Mouse (Mus musculus) embryonic facial prominence, embryonic 15.5 days (tissue): ENCODE data around the gene Tmem243. TPM values are rescaled to one million over a fixed set of nuclear protein-coding genes. Genes with fewer than 3 reads are reported as not detected.
"Not testable (repeated sequence)": the region's sequence is repeated elsewhere in the genome, so short reads cannot be mapped to it uniquely, and the experiment has no call there.

Source experiments
- ATAC-seq: fragments of 200-750 bp; cut with Nextera tagmentation; 2 replicates; pipeline ENCODE4 v1.8.0; 2017; ENCODE audit warnings: low read depth, moderate TSS enrichment; ENCODE audit not compliant: insufficient number of reproducible peaks, low FRiP score, low TSS enrichment
- H3K27ac ChIP-seq: fragments of 300-500 bp; sonication (generic); replicated peaks from 2 replicates; pipeline ENCODE4 v1.5.1; 2015; ENCODE audit warnings: mild to moderate bottlenecking, inconsistent platforms
- H3K27me3 ChIP-seq: fragments of 300-500 bp; sonication (generic); 2 replicates; pipeline ENCODE4 v1.6.1; 2015; ENCODE audit warnings: inconsistent platforms
- H3K36me3 ChIP-seq: fragments of 300-500 bp; sonication (generic); 2 replicates; pipeline ENCODE4 v1.6.1; 2015; ENCODE audit warnings: mild to moderate bottlenecking, inconsistent platforms
- H3K4me1 ChIP-seq: fragments of 300-500 bp; sonication (generic); 2 replicates; pipeline ENCODE4 v1.6.1; 2015; ENCODE audit warnings: inconsistent platforms
- H3K4me2 ChIP-seq: fragments of 300-500 bp; sonication (generic); replicated peaks from 2 replicates; pipeline ENCODE4 v1.6.1; 2015; ENCODE audit warnings: mild to moderate bottlenecking, inconsistent platforms
- H3K4me3 ChIP-seq: fragments of 300-500 bp; sonication (generic); replicated peaks from 2 replicates; pipeline ENCODE4 v1.5.1; 2015; ENCODE audit warnings: mild to moderate bottlenecking, inconsistent platforms
- H3K9ac ChIP-seq: fragments of 300-500 bp; sonication (generic); 2 replicates; pipeline ENCODE4 v1.6.1; 2015; ENCODE audit warnings: inconsistent platforms
- H3K9me3 ChIP-seq: fragments of 300-500 bp; sonication (generic); replicated peaks from 2 replicates; pipeline ENCODE4 v1.6.1; 2016; ENCODE audit warnings: inconsistent platforms
- WGBS: fragments of 180-500 bp; shearing (Covaris S2); methylation state at CpG from one replicate; pipeline ENCODE4 v1.1.7; 2015; 5-methylcytosine and 5-hydroxymethylcytosine counted together
- polyA plus RNA-seq: library from polyadenylated mRNA; unstranded; fragments of >200 nt; fragmentation: Nextera tagmentation; extraction: Ambion mirVana; gene quantifications from 2 replicates; pipeline ENCODE4 v1.2.1, GENCODE M21; 2015

The Tmem243 gene
- polyA plus RNA-seq, 1 experiment from 2014 or later, result 14.5 TPM

GRCm38 (mm10) chr5:9156746-9157145 is 56.3 kb downstream of the Tmem243 start:
- Histone ChIP-seq H3K4me2 (no peak overlapping the region), H3K9me3 (no peaks in the 10 kb centered on the region), H3K36me3 (no peaks in the 10 kb centered on the region), H3K4me3 (no peak overlapping the region), H3K27ac (no peak overlapping the region), H3K9ac (no peak overlapping the region), H3K4me1 (no peaks in the 10 kb centered on the region), H3K27me3 (no peaks in the 10 kb centered on the region)
- no peak for ATAC-seq

DNA sequence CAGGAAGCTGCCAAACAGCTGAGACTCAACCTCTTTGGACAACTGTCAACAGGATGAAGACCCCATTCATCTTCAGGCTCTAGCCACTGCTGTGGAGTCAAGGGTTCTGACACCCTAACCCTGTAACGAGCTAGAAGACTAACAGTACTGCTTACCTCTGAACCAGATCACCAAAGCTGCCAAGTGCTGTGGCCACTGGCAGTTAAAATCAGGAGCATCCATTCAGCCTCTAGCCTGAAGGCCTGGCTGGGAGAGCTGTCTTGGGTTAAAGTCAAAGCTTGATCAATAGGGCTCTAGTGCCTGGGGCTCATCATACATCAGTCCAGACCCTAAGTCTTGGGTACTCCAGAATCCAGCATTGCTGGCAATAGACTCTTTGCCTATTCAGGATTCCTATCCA is 56.9 kb downstream of the Tmem243 start:
- Histone ChIP-seq H3K4me2 (no peak overlapping the region), H3K4me1 (0 out of 2 replicates have a peak, but pooled peaks cover 2% of the 10 kb centered on the region), H3K27ac (no peak overlapping the region), H3K36me3 (no peaks in the 10 kb centered on the region), H3K27me3 (no peaks in the 10 kb centered on the region), H3K4me3 (no peak overlapping the region), H3K9ac (no peak overlapping the region), H3K9me3 (no peaks in the 10 kb centered on the region)
- 79% methylated on average over 1 of the region's 1 CpGs for WGBS
- no peak for ATAC-seq

DNA sequence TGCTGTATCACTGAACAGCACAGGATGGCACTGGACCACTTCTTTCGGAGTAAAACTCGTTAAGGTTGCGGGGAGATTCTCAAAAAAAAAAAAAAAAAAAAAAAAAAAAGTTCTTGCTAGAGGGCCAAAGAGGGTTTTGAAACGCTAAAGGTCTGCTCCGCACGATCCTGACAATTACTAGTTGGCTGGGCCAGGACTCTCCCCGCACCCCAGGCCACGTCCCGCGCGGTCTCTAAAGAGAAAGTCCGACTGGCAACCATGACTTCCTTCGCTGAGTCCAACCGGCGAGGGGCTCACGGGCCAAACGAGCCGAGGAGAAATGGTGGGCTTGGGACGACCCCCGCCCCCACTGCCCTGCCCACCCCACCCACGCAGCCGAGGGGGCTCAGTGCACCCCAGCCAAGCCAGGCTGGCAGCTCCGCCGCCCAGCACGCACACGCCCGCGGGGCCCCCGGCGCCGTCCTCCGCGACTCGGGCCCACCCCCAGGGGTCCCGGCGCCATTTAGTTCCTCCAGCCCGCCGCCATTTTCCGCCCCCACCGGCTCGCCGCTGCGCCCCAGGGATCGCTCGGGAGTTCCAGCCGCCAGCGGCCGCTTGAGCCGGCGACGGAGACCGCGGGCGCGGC is 60.5 kb downstream of the Tmem243 start:
- H3K4me3 ChIP-seq, result peak overlapping the region; percentile 90
- peak overlapping the region; percentile 95 for H3K9ac ChIP-seq
- no peaks in the 10 kb centered on the region for H3K36me3 ChIP-seq
- ATAC-seq, result peak; percentile 75
- H3K4me1 ChIP-seq, result 0 out of 2 replicates have a peak, but pooled peaks cover 5% of the 10 kb centered on the region
- no peaks in the 10 kb centered on the region for H3K9me3 ChIP-seq
- peak overlapping the region; percentile 100 for H3K27ac ChIP-seq
- H3K4me2 ChIP-seq, result peak overlapping the region; percentile 50
- under 1% methylated on average over 44 of the region's 55 CpGs for WGBS
- H3K27me3 ChIP-seq, result no peaks in the 10 kb centered on the region

DNA sequence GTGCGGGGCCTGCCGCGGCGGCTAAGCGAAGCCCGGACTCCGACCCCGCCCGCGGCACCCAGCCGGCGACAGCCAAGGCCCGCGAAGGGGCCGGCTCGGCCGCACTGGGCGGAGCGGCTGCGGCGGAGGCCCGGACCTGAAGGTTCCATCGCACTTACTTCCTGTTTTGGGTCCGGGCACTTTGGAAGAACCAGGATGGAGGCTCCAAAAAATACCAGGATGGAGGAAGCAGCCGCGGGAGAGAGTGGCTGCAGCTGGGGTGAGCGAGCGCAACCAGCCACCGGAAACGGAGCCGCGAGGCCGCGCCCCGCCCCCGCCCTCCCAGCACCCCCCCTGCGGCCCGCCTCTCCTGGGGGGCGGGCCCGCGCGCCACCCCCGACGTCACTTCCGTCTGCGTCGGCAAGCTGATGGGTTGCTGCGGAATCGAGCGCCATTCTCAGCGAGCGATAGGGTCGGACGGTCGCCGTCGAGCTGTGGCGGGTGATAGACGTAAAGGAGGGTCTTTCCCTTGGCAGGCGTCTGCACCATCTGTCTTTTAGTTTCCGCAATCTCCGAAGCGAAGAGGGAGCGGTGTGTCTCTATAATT is 61.1 kb downstream of the Tmem243 start, which contains the start of gene Dmtf1:
Gene Dmtf1, minus strand, starts transcription at position 321 of the 586 bp plus-strand sequence.
- ATAC-seq, result peak; percentile 94
- WGBS, result under 1% methylated on average over 64 of the region's 64 CpGs
- H3K27ac ChIP-seq, result peak within 1 kb of the TSS; percentile 100
- no peaks in the 10 kb centered on the region for H3K9me3 ChIP-seq
- no peaks in the 10 kb centered on the region for H3K36me3 ChIP-seq
- 0 out of 2 replicates have a peak, but pooled peaks cover 5% of the 10 kb centered on the region for H3K4me1 ChIP-seq
- H3K4me2 ChIP-seq, result peak within 1 kb of the TSS; percentile 72
- no peaks in the 10 kb centered on the region for H3K27me3 ChIP-seq
- peak within 1 kb of the TSS; percentile 95 for H3K9ac ChIP-seq
- H3K4me3 ChIP-seq, result peak within 1 kb of the TSS; percentile 90

GRCm38 (mm10) chr5:9162088-9162487 is 61.6 kb downstream of the Tmem243 start:
- H3K9me3 ChIP-seq, result no peaks in the 10 kb centered on the region
- H3K36me3 ChIP-seq, result no peaks in the 10 kb centered on the region
- H3K4me1 ChIP-seq, result 0 out of 2 replicates have a peak, but pooled peaks cover 5% of the 10 kb centered on the region
- H3K4me3 ChIP-seq, result peak overlapping the region; percentile 90
- H3K9ac ChIP-seq, result peak overlapping the region; percentile 66
- 7% methylated on average over 7 of the region's 7 CpGs for WGBS
- H3K27me3 ChIP-seq, result no peaks in the 10 kb centered on the region
- peak overlapping the region; percentile 72 for H3K4me2 ChIP-seq
- H3K27ac ChIP-seq, result peak overlapping the region; percentile 100
- ATAC-seq, result no peak

DNA sequence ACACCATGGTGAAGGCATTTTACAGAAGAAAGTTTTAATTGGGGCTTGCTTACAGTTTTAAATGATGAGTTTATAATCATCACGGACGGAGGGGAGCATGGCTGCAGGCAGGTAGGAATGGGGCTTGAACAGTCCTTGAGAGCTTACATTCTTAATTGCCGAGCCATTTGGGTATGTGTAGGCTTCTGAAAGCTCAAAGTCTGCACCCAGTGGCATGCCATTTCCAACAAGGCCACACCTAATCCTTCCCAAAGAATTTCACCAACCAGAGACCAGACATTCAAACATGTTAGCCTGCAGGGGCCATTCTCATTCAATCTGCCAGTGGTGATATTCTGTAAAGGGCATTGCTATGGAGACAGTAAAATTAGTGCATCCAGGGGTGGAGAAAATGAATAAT is 62.9 kb downstream of the Tmem243 start:
- Histone ChIP-seq H3K36me3 (no peaks in the 10 kb centered on the region), H3K4me2 (no peak overlapping the region), H3K27me3 (no peaks in the 10 kb centered on the region), H3K4me3 (no peak overlapping the region), H3K27ac (no peak overlapping the region), H3K9ac (no peak overlapping the region), H3K9me3 (no peaks in the 10 kb centered on the region), H3K4me1 (0 out of 2 replicates have a peak, but pooled peaks cover 5% of the 10 kb centered on the region)
- ATAC-seq, result no peak
- 89% methylated on average over 3 of the region's 3 CpGs for WGBS

- not testable (repeated sequence) for H3K4me3 ChIP-seq, ATAC-seq, H3K36me3 ChIP-seq, H3K4me1 ChIP-seq, H3K27ac ChIP-seq, H3K9me3 ChIP-seq, H3K4me2 ChIP-seq, H3K27me3 ChIP-seq, H3K9ac ChIP-seq
- 89% methylated on average over 10 of the region's 10 CpGs for WGBS
These were observed 64.7 kb downstream of the Tmem243 start for GRCm38 (mm10) chr5:9165151-9165550.

DNA sequence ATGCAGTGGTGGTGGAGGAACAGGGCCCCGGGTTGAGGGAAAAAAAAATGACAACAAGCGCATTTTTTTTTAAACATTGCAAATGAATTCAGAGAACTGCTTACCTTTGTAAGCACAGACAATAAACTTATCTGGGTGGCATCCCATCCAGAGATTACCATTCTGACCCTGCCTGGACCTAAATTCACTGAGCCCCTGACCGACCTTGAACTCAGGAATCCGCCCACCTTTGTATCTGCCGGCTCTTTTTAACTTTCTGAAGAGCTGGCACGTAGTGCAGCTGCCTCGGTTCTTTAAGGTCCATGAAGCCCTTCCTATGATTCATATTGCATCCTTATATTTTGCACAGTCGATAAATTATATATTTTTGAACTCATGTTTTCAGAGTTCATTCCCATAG is 65.9 kb downstream of the Tmem243 start:
- no peaks in the 10 kb centered on the region for H3K36me3 ChIP-seq
- no peak overlapping the region for H3K27ac ChIP-seq
- ATAC-seq, result no peak
- 81% methylated on average over 8 of the region's 8 CpGs for WGBS
- no peak overlapping the region for H3K4me3 ChIP-seq
- 0 out of 2 replicates have a peak, but pooled peaks cover 5% of the 10 kb centered on the region for H3K4me1 ChIP-seq
- H3K9ac ChIP-seq, result no peak overlapping the region
- no peaks in the 10 kb centered on the region for H3K27me3 ChIP-seq
- no peak overlapping the region for H3K4me2 ChIP-seq
- no peaks in the 10 kb centered on the region for H3K9me3 ChIP-seq

GRCm38 (mm10) chr5:9169328-9170005 is 69.0 kb downstream of the Tmem243 start:
- not testable (repeated sequence) for H3K9ac ChIP-seq, H3K4me1 ChIP-seq, H3K36me3 ChIP-seq, H3K4me3 ChIP-seq, H3K9me3 ChIP-seq, H3K27ac ChIP-seq, ATAC-seq, H3K27me3 ChIP-seq, H3K4me2 ChIP-seq
- 86% methylated on average over 5 of the region's 5 CpGs for WGBS

GRCm38 (mm10) chr5:9173295-9173694 is 72.8 kb downstream of the Tmem243 start:
- 70% methylated on average over 2 of the region's 2 CpGs for WGBS
- Histone ChIP-seq H3K27me3 (no peaks in the 10 kb centered on the region), H3K36me3 (no peaks in the 10 kb centered on the region), H3K4me2 (no peak overlapping the region), H3K4me3 (no peak overlapping the region), H3K27ac (no peak overlapping the region), H3K9me3 (no peaks in the 10 kb centered on the region), H3K9ac (no peak overlapping the region), H3K4me1 (no peaks in the 10 kb centered on the region)
- no peak for ATAC-seq

DNA sequence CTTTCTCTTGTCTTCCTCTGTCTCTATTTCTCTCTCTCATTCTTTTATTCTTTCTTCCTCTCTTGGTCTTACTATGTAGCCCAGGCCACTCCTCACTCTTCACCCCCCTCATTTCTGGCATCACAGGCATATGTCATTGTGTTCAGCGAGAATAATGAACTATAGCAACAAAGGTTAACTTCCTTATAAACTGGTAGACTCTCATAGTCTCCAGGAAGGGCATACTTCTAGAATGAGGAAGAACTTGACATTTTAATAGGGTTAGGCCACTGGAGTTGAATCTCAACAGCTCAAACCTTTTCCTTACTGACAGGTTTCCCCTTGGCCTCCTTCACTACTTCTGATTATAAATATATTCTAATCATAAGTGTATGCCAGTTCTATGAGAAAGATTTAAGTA is 86.0 kb downstream of the Tmem243 start:
- 63% methylated on average over 1 of the region's 1 CpGs for WGBS
- no peaks in the 10 kb centered on the region for H3K4me1 ChIP-seq
- H3K9me3 ChIP-seq, result no peaks in the 10 kb centered on the region
- H3K9ac ChIP-seq, result no peak overlapping the region
- H3K4me2 ChIP-seq, result no peak overlapping the region
- H3K36me3 ChIP-seq, result no peaks in the 10 kb centered on the region
- H3K4me3 ChIP-seq, result no peak overlapping the region
- no peaks in the 10 kb centered on the region for H3K27me3 ChIP-seq
- no peak for ATAC-seq
- H3K27ac ChIP-seq, result no peak overlapping the region
